Mouse (Mus musculus): ENCODE results near the gene Hmgcs2. TPM values are rescaled to one million over a fixed set of nuclear protein-coding genes. Genes with fewer than 3 reads are reported as not detected.
A peak's percentile ranks its signal among the peaks of the same experiment; 100 is the strongest.

Hmgcs2 gene
- polyA plus RNA-seq, 1 experiment, result 19.7 TPM

DNA sequence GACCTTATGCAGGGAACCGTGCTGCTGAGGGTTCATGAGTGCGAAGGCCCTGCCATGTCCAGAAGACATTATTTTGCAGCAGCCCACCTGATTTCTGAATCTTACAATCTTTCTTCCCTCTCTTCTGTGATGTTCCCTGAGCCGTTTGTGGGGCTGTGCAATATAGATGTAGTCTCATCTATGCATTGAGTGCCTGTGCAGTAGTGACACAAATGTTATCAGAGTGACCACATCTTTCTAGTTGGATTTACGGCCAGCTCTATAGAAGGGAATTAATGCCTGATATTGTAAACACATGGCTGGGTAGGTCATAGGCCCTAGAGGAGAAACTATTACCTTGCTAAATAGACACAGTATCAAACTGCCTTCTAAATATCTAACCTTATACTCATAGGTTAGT lies 20.0 kb downstream of the Hmgcs2 start:
- Histone ChIP-seq H3K4me1 (ENCODE audit: control insufficient read depth, insufficient read depth, insufficient read length) (no peaks in the 10 kb centered on the region), H3K27me3 (ENCODE audit: control insufficient read depth, insufficient read depth, low read length) (no peaks in the 10 kb centered on the region), H3K36me3 (ENCODE audit: control insufficient read depth, insufficient read depth, low read length) (no peaks in the 10 kb centered on the region), H3K27ac (ENCODE audit: insufficient read depth, low read length) (no peak overlapping the region), H3K4me3 (ENCODE audit: extremely low read depth, insufficient read depth, insufficient read length) (no peak overlapping the region)
- TF ChIP-seq CTCF (IDR thresholded peaks at IDR 0.05; ENCODE audit: extremely low read depth, insufficient read depth, insufficient read length, insufficient replicate concordance) (no peak), POLR2A (IDR thresholded peaks at IDR 0.05; ENCODE audit: low read depth, low read length) (no peak)
- DNase-seq (ENCODE audit: low read depth in 1 of 2, low spot score in 2 of 2), result no peak
- WGBS, result 89% methylated on average over 4 of the region's 4 CpGs

DNA sequence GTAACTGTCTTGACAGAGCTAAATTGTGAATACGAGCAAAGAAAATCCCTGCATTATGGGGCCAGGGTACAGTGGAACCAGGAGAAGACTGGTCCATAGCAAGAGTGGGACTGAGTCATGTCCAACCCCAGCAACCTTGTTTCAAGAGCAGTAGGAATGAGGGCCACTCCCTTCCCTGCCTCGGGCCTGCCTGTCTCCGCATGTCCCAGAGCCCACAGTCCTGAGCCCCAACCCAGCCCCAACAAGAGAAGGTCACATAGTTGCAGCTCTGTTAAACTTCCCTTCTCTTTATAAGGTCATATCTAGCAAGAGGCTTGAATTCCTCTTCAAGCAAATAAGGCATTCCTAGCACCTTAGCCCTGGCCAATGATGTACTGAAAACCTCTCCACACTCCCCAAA lies 21.5 kb downstream of the Hmgcs2 start:
- no peaks in the 10 kb centered on the region for H3K27me3 ChIP-seq (ENCODE audit: control insufficient read depth, insufficient read depth, low read length)
- H3K4me1 ChIP-seq (ENCODE audit: control insufficient read depth, insufficient read depth, insufficient read length), result no peaks in the 10 kb centered on the region
- TF ChIP-seq POLR2A (IDR thresholded peaks at IDR 0.05; ENCODE audit: low read depth, low read length) (no peak), CTCF (IDR thresholded peaks at IDR 0.05; ENCODE audit: extremely low read depth, insufficient read depth, insufficient read length, insufficient replicate concordance) (no peak)
- 81% methylated on average over 3 of the region's 3 CpGs for WGBS
- H3K4me3 ChIP-seq (ENCODE audit: extremely low read depth, insufficient read depth, insufficient read length), result no peak overlapping the region
- H3K27ac ChIP-seq (ENCODE audit: insufficient read depth, low read length), result no peak overlapping the region
- no peak for DNase-seq (ENCODE audit: low read depth in 1 of 2, low spot score in 2 of 2)
- H3K36me3 ChIP-seq (ENCODE audit: control insufficient read depth, insufficient read depth, low read length), result no peaks in the 10 kb centered on the region

DNA sequence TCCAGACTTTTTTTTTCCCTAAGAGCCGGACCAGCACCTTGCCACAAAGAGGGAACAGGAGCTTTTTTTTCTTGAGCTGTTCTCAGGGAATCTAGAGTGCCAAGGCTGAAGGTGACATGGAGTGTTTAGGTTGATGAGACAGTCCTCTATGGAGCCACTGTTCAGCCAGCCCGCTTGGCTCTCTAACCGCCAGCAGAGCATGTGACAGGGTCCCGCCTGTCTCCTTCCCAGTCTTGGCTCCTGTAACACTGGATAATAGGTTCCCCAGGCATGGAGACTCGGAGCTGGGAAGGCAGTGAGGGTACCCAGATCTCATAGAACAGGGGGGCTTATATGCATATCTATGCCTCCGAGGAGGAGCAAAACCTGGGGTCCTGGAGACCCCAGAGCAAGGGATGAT lies 28.4 kb downstream of the Hmgcs2 start:
- TF ChIP-seq CTCF (IDR thresholded peaks at IDR 0.05; ENCODE audit: extremely low read depth, insufficient read depth, insufficient read length, insufficient replicate concordance) (no peak), POLR2A (IDR thresholded peaks at IDR 0.05; ENCODE audit: low read depth, low read length) (no peak)

DNA sequence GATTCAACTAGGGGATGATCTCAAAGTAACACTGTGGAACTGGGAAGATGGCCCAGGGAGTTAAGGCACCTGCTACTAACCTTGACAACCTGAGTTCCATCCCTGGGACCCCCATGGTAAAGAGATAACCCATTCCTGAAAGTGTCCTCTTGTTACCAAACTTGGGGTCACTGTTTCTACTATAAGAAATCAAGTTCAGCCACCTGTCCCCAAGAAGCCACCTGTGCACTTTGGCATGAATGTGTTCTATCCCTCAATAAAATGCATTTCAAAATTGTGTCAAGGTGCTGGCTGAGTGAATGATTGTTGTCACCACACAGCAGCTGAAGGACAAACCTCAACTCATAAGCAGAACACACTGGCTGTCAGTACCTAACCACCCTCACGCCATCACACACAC lies 30.2 kb downstream of the Hmgcs2 start:
- 82% methylated on average over 1 of the region's 1 CpGs for WGBS
- H3K27me3 ChIP-seq (ENCODE audit: control insufficient read depth, insufficient read depth, low read length), result no peaks in the 10 kb centered on the region
- no peak for DNase-seq (ENCODE audit: low read depth in 1 of 2, low spot score in 2 of 2)
- peaks cover 6% of the 10 kb centered on the region for H3K36me3 ChIP-seq (ENCODE audit: control insufficient read depth, insufficient read depth, low read length)
- no peak overlapping the region for H3K27ac ChIP-seq (ENCODE audit: insufficient read depth, low read length)
- no peak for TF ChIP-seq POLR2A (IDR thresholded peaks at IDR 0.05; ENCODE audit: low read depth, low read length)
- TF ChIP-seq CTCF (IDR thresholded peaks at IDR 0.05; ENCODE audit: extremely low read depth, insufficient read depth, insufficient read length, insufficient replicate concordance), result no peak
- no peak overlapping the region for H3K4me3 ChIP-seq (ENCODE audit: extremely low read depth, insufficient read depth, insufficient read length)
- H3K4me1 ChIP-seq (ENCODE audit: control insufficient read depth, insufficient read depth, insufficient read length), result no peaks in the 10 kb centered on the region

More for the DNA sequence above, 28.4 kb downstream of the Hmgcs2 start:
- Histone ChIP-seq H3K27ac (ENCODE audit: insufficient read depth, low read length) (no peak overlapping the region), H3K27me3 (ENCODE audit: control insufficient read depth, insufficient read depth, low read length) (no peaks in the 10 kb centered on the region), H3K36me3 (ENCODE audit: control insufficient read depth, insufficient read depth, low read length) (peaks cover 1% of the 10 kb centered on the region; the same call in 1 of the 2 replicates), H3K4me1 (ENCODE audit: control insufficient read depth, insufficient read depth, insufficient read length) (no peaks in the 10 kb centered on the region), H3K4me3 (ENCODE audit: extremely low read depth, insufficient read depth, insufficient read length) (no peak overlapping the region)
- no peak for DNase-seq (ENCODE audit: low read depth in 1 of 2, low spot score in 2 of 2)
- 86% methylated on average over 6 of the region's 6 CpGs for WGBS

DNA sequence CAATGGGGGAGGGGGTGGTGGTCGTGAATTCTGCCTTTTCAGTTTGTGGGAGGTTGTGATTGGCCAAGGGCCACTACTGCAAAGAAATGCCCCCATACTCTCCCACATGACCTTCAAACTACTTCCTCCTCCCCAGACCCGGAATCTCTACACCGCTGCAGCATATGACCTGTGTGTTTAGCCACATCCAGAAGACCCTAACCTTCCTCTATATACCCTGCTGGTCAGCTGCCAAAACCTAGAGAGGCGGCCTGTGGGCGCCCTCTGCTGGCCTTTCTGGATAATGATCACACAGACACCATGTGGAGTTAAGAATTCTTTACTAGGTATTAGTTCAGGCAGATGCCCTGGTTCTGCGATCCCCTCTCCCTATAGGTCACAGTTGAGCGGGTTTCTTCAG lies 32.6 kb downstream of the Hmgcs2 start:
- H3K27me3 ChIP-seq (ENCODE audit: control insufficient read depth, insufficient read depth, low read length), result no peaks in the 10 kb centered on the region
- 42% methylated on average over 7 of the region's 7 CpGs for WGBS
- DNase-seq (ENCODE audit: low read depth in 1 of 2, low spot score in 2 of 2), result peak in 1 of 2 experiments; percentile 39

DNA sequence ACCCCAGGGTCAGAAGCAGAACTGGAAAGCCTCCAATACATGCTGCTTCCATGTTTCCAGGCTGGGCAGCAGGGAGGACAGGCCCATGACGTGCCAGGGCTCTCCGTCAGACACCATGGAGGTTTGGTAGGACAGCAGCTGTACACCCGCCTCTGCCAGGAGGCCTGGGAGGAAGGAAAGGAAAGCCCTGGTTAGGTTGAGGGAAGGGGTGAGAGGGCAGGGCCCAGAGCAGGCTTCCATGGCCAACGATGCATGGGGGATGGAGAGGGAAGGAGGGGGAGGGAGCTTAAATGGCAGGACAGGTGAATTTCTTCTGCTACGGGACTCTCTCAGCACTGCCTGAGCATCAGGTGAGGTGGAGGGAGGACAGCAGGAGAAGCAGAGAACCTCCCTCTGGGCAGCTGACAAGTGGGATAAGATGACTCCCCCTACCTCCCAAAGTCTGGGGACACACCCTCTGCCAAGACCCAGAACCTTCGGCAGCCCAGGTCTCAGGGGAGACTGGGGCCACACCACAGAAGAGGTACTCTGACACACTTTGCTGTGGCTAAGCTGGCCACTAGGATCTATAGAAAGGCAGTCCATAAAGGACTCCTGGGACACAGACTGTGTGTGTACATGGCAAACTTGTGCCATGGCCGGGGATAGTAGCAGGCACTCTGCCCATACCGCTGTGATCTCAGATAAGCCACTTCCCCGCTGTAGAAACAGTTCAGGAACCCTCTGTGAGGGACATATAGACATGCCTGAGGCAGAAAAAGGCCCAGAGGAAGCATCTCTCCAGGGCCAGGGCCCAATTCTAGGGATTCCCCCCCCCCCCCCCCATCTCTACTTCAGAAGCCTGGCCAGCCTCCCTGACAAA lies 33.3 kb downstream of the Hmgcs2 start:
- Histone ChIP-seq H3K36me3 (ENCODE audit: control insufficient read depth, insufficient read depth, low read length) (peaks cover 12% of the 10 kb centered on the region), H3K27me3 (ENCODE audit: control insufficient read depth, insufficient read depth, low read length) (no peaks in the 10 kb centered on the region), H3K4me1 (ENCODE audit: control insufficient read depth, insufficient read depth, insufficient read length) (no peaks in the 10 kb centered on the region), H3K4me3 (ENCODE audit: extremely low read depth, insufficient read depth, insufficient read length) (no peak overlapping the region), H3K27ac (ENCODE audit: insufficient read depth, low read length) (no peak overlapping the region)
- WGBS, result 83% methylated on average over 9 of the region's 9 CpGs
- TF ChIP-seq CTCF (IDR thresholded peaks at IDR 0.05; ENCODE audit: extremely low read depth, insufficient read depth, insufficient read length, insufficient replicate concordance), result no peak
- no peak for DNase-seq (ENCODE audit: low read depth in 1 of 2, low spot score in 2 of 2)

More for the DNA sequence above, 32.6 kb downstream of the Hmgcs2 start:
- Histone ChIP-seq H3K4me1 (ENCODE audit: control insufficient read depth, insufficient read depth, insufficient read length) (no peaks in the 10 kb centered on the region), H3K27ac (ENCODE audit: insufficient read depth, low read length) (no peak overlapping the region), H3K4me3 (ENCODE audit: extremely low read depth, insufficient read depth, insufficient read length) (no peak overlapping the region), H3K36me3 (ENCODE audit: control insufficient read depth, insufficient read depth, low read length) (peaks cover 12% of the 10 kb centered on the region)
- TF ChIP-seq POLR2A (IDR thresholded peaks at IDR 0.05; ENCODE audit: low read depth, low read length) (no peak), CTCF (IDR thresholded peaks at IDR 0.05; ENCODE audit: extremely low read depth, insufficient read depth, insufficient read length, insufficient replicate concordance) (peak; percentile 63; the same call in 1 of the 2 replicates)

DNA sequence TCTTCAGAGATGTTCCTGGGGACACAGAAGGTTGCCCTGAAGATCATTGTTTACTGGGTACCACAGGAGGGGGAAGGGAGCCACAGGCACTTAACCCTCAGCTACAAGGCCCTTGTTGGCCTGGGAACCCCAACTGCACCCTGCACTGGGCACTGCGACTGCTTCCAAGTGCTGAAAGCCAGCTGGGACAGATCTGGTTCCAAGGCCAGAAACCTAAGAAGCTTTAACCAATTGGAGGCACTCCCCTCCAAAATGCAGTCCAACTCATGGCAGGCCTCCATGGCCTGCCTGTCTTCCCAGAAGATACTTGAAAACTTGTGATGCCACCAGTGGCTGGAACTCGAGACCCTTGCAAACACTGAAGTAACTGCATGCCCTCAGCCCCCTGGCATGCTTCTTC lies 34.9 kb downstream of the Hmgcs2 start:
- DNase-seq (ENCODE audit: low read depth in 1 of 2, low spot score in 2 of 2), result no peak
- H3K4me1 ChIP-seq (ENCODE audit: control insufficient read depth, insufficient read depth, insufficient read length), result peaks cover 3% of the 10 kb centered on the region; the same call in 1 of the 2 replicates
- H3K4me3 ChIP-seq (ENCODE audit: extremely low read depth, insufficient read depth, insufficient read length), result no peak overlapping the region
- no peak for TF ChIP-seq CTCF (IDR thresholded peaks at IDR 0.05; ENCODE audit: extremely low read depth, insufficient read depth, insufficient read length, insufficient replicate concordance)
- TF ChIP-seq POLR2A (IDR thresholded peaks at IDR 0.05; ENCODE audit: low read depth, low read length), result no peak
- peaks cover 18% of the 10 kb centered on the region for H3K36me3 ChIP-seq (ENCODE audit: control insufficient read depth, insufficient read depth, low read length)
- no peak overlapping the region for H3K27ac ChIP-seq (ENCODE audit: insufficient read depth, low read length)
- no peaks in the 10 kb centered on the region for H3K27me3 ChIP-seq (ENCODE audit: control insufficient read depth, insufficient read depth, low read length)
- 91% methylated on average over 2 of the region's 2 CpGs for WGBS

All from spleen, adult 2 months (tissue).